Mouse (Mus musculus) lung, postnatal 4 days (tissue): ENCODE results near the gene Gm732.

Experiments used
- DNase-seq, 2 experiments: peaks; one replicate each; pipeline ENCODE4 v3.0.0; 2021

Gene Gm732

DNA sequence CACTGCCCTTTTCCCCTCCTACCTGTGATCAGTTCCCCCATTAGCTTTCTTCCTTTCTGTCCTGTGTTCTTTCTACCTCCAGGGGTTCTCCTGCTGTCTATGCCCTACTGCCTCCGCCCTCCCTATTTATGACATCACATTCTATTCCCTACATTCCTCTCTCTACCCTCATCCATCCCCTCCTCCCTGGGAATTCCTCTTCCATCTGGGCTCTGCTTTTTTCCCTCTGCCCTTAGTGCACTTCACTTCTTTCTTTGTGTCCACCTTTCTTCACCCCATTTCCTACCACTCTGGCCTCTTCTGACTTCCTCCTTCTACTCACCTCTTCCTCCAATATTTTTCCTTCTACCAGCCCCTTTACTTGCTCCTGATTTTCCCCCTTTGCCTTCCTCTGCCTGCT, at the start of gene Gm732:
Gm732 (minus strand) TSS at position 101 of the 400 bp plus-strand sequence.
- DNase-seq = no peak
